Mouse (Mus musculus): ENCODE data around the gene Hcrtr1.

GRCm38 (mm10) chr4:130084331-130084945, 54.7 kb downstream of the Hcrtr1 start:
- TF ChIP-seq CTCF (IDR thresholded peaks at IDR 0.05; ENCODE audit: insufficient read depth, low read depth, low read length) (no peak), POLR2A (IDR thresholded peaks at IDR 0.05; ENCODE audit: insufficient read depth, low read depth, low read length) (no peak)
